Comparison of ENCODE assay signal across 12 mouse cellular contexts in genomic region chr1:12009551-12009846, GRCm38 (mm10).
"Had no signal": no experiment of that assay in that cellular context is flagged by ENCODE, and none has a peak within 500 bp of the region (broad histone marks: within the 10 kb centered on the region; RNA-seq: fewer than 3 reads in every experiment).

No protein-coding gene starts in this region.

- H3K4me2 ChIP-seq: hindbrain, embryonic 13.5 days; limb, embryonic 13.5 days; midbrain, embryonic 12.5 days; neural tube, embryonic 13.5 days had no signal

- H3K27ac ChIP-seq: hindbrain, embryonic 13.5 days; limb, embryonic 13.5 days; liver, embryonic 14.5 days; midbrain, embryonic 12.5 days; neural tube, embryonic 13.5 days had no signal

- DNase-seq: kidney, adult 2 months; left cerebral cortex, postnatal 4 days; lung, adult 18-20 months; right cerebral cortex, postnatal 14 days; thymus, adult 2 months; thymus, postnatal 36 days had no signal

- H3K36me3 ChIP-seq: hindbrain, embryonic 13.5 days; limb, embryonic 13.5 days; midbrain, embryonic 12.5 days; neural tube, embryonic 13.5 days had no signal

- H3K27me3 ChIP-seq: hindbrain, embryonic 13.5 days; limb, embryonic 13.5 days; midbrain, embryonic 12.5 days; neural tube, embryonic 13.5 days had no signal

- H3K4me1 ChIP-seq: hindbrain, embryonic 13.5 days; limb, embryonic 13.5 days; midbrain, embryonic 12.5 days; neural tube, embryonic 13.5 days had no signal

- ATAC-seq: midbrain, embryonic 16.5 days had no signal

- H3K4me3 ChIP-seq: hindbrain, embryonic 13.5 days; limb, embryonic 13.5 days; midbrain, embryonic 12.5 days; neural tube, embryonic 13.5 days had no signal

- H3K9ac ChIP-seq: hindbrain, embryonic 13.5 days; limb, embryonic 13.5 days; liver, embryonic 14.5 days; midbrain, embryonic 12.5 days; neural tube, embryonic 13.5 days had no signal

- H3K9me3 ChIP-seq: hindbrain, embryonic 13.5 days; limb, embryonic 13.5 days; midbrain, embryonic 12.5 days; neural tube, embryonic 13.5 days had no signal
